Mouse (Mus musculus): ENCODE results near the gene Unc13a. TPM values are rescaled to one million over a fixed set of nuclear protein-coding genes. Genes with fewer than 3 reads are reported as not detected.
"Not testable (repeated sequence)": the region's sequence is repeated elsewhere in the genome, so short reads cannot be mapped to it uniquely, and the experiment has no call there.

Gene Unc13a
- total RNA-seq (2015), result 0.11 TPM in 1 of 2 replicates, not detected in the other
- 1.1 TPM in 1 of 2 replicates, not detected in the other for total RNA-seq (2017)

GRCm38 (mm10) chr8:71671549-71671965 is at the start of gene Unc13a:
Gene Unc13a (minus strand): TSS chr8:71671757.
- ATAC-seq (ENCODE audit: poor library complexity, severe bottlenecking), result peak; percentile 89

- ATAC-seq (ENCODE audit: poor library complexity, severe bottlenecking), result no peak
Observed at GRCm38 (mm10) chr8:71719928-71720457, 48.4 kb upstream of the Unc13a start.

- ATAC-seq (ENCODE audit: poor library complexity, severe bottlenecking), result peak; percentile 16
Observed at GRCm38 (mm10) chr8:71719218-71719617, 47.7 kb upstream of the Unc13a start.

GRCm38 (mm10) chr8:71718252-71718651 is 46.7 kb upstream of the Unc13a start:
- no peak for ATAC-seq (ENCODE audit: poor library complexity, severe bottlenecking)

- no peak for ATAC-seq (ENCODE audit: poor library complexity, severe bottlenecking)
Observed at GRCm38 (mm10) chr8:71717096-71717495, 45.5 kb upstream of the Unc13a start.

- no peak for ATAC-seq (ENCODE audit: poor library complexity, severe bottlenecking)
Observed at GRCm38 (mm10) chr8:71716561-71717053, 45.0 kb upstream of the Unc13a start.

GRCm38 (mm10) chr8:71715531-71715930 is 44.0 kb upstream of the Unc13a start:
- no peak for ATAC-seq (ENCODE audit: poor library complexity, severe bottlenecking)

GRCm38 (mm10) chr8:71711574-71711973 is 40.0 kb upstream of the Unc13a start:
- ATAC-seq (ENCODE audit: poor library complexity, severe bottlenecking), result no peak

- ATAC-seq (ENCODE audit: poor library complexity, severe bottlenecking), result peak; percentile 65
Observed at GRCm38 (mm10) chr8:71709800-71710446, 38.4 kb upstream of the Unc13a start.

- peak; percentile 8; the same call in 1 of the 2 replicates for ATAC-seq (ENCODE audit: poor library complexity, severe bottlenecking)
Observed at GRCm38 (mm10) chr8:71709134-71709799, 37.7 kb upstream of the Unc13a start.

GRCm38 (mm10) chr8:71707874-71708273 is 36.3 kb upstream of the Unc13a start:
- ATAC-seq (ENCODE audit: poor library complexity, severe bottlenecking), result peak; percentile 57

- ATAC-seq (ENCODE audit: poor library complexity, severe bottlenecking), result not testable (repeated sequence)
Observed at GRCm38 (mm10) chr8:71703400-71703799, 31.8 kb upstream of the Unc13a start.

- ATAC-seq (ENCODE audit: poor library complexity, severe bottlenecking), result no peak
Observed at GRCm38 (mm10) chr8:71702923-71703322, 31.4 kb upstream of the Unc13a start.

GRCm38 (mm10) chr8:71702087-71702432 is 30.5 kb upstream of the Unc13a start:
- peak; percentile 71 for ATAC-seq (ENCODE audit: poor library complexity, severe bottlenecking)

GRCm38 (mm10) chr8:71701414-71702086 is 30.0 kb upstream of the Unc13a start, which contains the start of gene B3gnt3:
Gene B3gnt3 (minus strand): TSS chr8:71701789.
- peak; percentile 34 for ATAC-seq (ENCODE audit: poor library complexity, severe bottlenecking)

- ATAC-seq (ENCODE audit: poor library complexity, severe bottlenecking), result peak; percentile 50
Observed at GRCm38 (mm10) chr8:71700493-71701269, 29.1 kb upstream of the Unc13a start.

- ATAC-seq (ENCODE audit: poor library complexity, severe bottlenecking), result not testable (repeated sequence)
Observed at GRCm38 (mm10) chr8:71695456-71695855, 23.9 kb upstream of the Unc13a start.

- no peak for ATAC-seq (ENCODE audit: poor library complexity, severe bottlenecking)
Observed at GRCm38 (mm10) chr8:71693166-71694041, 21.8 kb upstream of the Unc13a start.

- peak; percentile 43 for ATAC-seq (ENCODE audit: poor library complexity, severe bottlenecking)
Observed at GRCm38 (mm10) chr8:71692509-71692908, 21.0 kb upstream of the Unc13a start.
